Mouse (Mus musculus) lung, postnatal 0 days (tissue): ENCODE measurements around the gene Gm527. TPM values are rescaled to one million over a fixed set of nuclear protein-coding genes. Genes with fewer than 3 reads are reported as not detected.

Experiments
- ATAC-seq: fragments of 200-750 bp; cut with Nextera tagmentation; 2 replicates; pipeline ENCODE4 v1.8.0; 2017; ENCODE audit warnings: moderate library complexity
- DNase-seq: peaks from one replicate; pipeline ENCODE4 v3.0.0-alpha.2; 2016; ENCODE audit warnings: low spot score
- H3K27ac ChIP-seq: fragments of 300-500 bp; sonication (generic); 2 replicates; pipeline ENCODE4 v1.5.1; 2014; ENCODE audit warnings: antibody characterized with exemption, mild to moderate bottlenecking, low read length, mixed read lengths
- H3K27me3 ChIP-seq: fragments of 300-500 bp; sonication (generic); replicated peaks from 2 replicates; pipeline ENCODE4 v1.6.1; 2014; ENCODE audit warnings: low read length, mixed read lengths; ENCODE audit not compliant: insufficient read depth
- H3K36me3 ChIP-seq: fragments of 300-500 bp; sonication (generic); 2 replicates; pipeline ENCODE4 v1.6.1; 2014; ENCODE audit warnings: low read length, mixed read lengths; ENCODE audit not compliant: insufficient read depth
- H3K4me1 ChIP-seq: fragments of 300-500 bp; sonication (generic); 2 replicates; pipeline ENCODE4 v1.6.1; 2014; ENCODE audit warnings: antibody characterized with exemption, low read depth, low read length, mixed read lengths; ENCODE audit not compliant: insufficient read depth
- H3K4me2 ChIP-seq: fragments of 300-500 bp; sonication (generic); replicated peaks from 2 replicates; pipeline ENCODE4 v1.6.1; 2014; ENCODE audit warnings: low read depth, mild to moderate bottlenecking, low read length, moderate library complexity, mixed read lengths
- H3K4me3 ChIP-seq: fragments of 300-500 bp; sonication (generic); 2 replicates; pipeline ENCODE4 v1.5.1; 2014; ENCODE audit warnings: low read depth, low read length
- H3K9ac ChIP-seq: fragments of 300-500 bp; sonication (generic); replicated peaks from 2 replicates; pipeline ENCODE4 v1.6.1; 2014; ENCODE audit warnings: low read depth, mild to moderate bottlenecking
- H3K9me3 ChIP-seq: fragments of 300-500 bp; sonication (generic); 2 replicates; pipeline ENCODE4 v1.6.1; 2016; ENCODE audit warnings: low read length, mixed read lengths
- CTCF ChIP-seq: IDR thresholded peaks from 2 replicates; pipeline ENCODE4 v1.5.1; 2016; ENCODE audit warnings: antibody characterized with exemption, mild to moderate bottlenecking
- EP300 ChIP-seq: IDR thresholded peaks from 2 replicates; pipeline ENCODE4 v1.6.1; 2016; ENCODE audit warnings: antibody characterized with exemption, mild to moderate bottlenecking, control low read depth
- WGBS: fragments of 180-500 bp; shearing (Covaris S2); extraction: QIAGEN DNeasy Blood & Tissue Kit; methylation state at CpG from one replicate; pipeline ENCODE4 v1.1.7; 2014; 5-methylcytosine and 5-hydroxymethylcytosine counted together
- polyA plus RNA-seq: library from polyadenylated mRNA; unstranded; fragments of >200 nt; fragmentation: Nextera tagmentation; extraction: Ambion mirVana; gene quantifications from 2 replicates; pipeline ENCODE4 v1.2.1, GENCODE M21; 2015

The Gm527 gene
- polyA plus RNA-seq, 1 experiment from 2014 or later, result 3.2 TPM

DNA sequence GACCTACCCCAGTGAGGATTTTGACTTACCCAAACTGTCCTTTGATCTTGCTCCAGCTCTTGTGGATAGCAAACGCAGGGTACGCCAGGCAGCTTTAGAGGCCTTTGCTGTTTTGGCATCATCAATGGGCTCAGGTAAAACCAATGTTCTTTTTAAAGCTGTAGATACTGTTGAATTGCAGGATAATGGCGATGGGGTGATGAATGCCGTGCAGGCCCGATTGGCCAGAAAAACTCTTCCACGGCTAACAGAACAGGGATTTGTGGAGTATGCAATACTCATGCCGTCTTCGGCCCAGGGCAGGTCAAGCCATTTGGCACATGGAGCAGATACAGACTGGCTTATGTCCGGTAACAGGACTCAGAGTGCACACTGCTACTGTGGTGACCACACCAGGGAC is 49.8 kb downstream of the Gm527 start:
- under 1% methylated on average over 9 of the region's 9 CpGs for WGBS
- ATAC-seq (no peak), DNase-seq (peak; percentile 7)
- Histone ChIP-seq H3K4me1 (peaks cover 10% of the 10 kb centered on the region), H3K4me2 (peak overlapping the region; percentile 82), H3K36me3 (no peaks in the 10 kb centered on the region), H3K9me3 (no peaks in the 10 kb centered on the region), H3K27me3 (no peaks in the 10 kb centered on the region), H3K9ac (peak overlapping the region; percentile 97; the same call in 1 of the 2 replicates), H3K27ac (no peak overlapping the region), H3K4me3 (peak overlapping the region; percentile 99)
- TF ChIP-seq CTCF (no peak), EP300 (no peak)

- 8% methylated on average over 2 of the region's 2 CpGs for WGBS
- H3K9me3 ChIP-seq, result no peaks in the 10 kb centered on the region
- H3K4me3 ChIP-seq, result peak overlapping the region; percentile 99
- DNase-seq, result peak; percentile 21
- H3K27ac ChIP-seq, result no peak overlapping the region
- peaks cover 10% of the 10 kb centered on the region for H3K4me1 ChIP-seq
- no peak for ATAC-seq
- H3K36me3 ChIP-seq, result no peaks in the 10 kb centered on the region
- no peak overlapping the region for H3K9ac ChIP-seq
- H3K4me2 ChIP-seq, result peak overlapping the region; percentile 82
- no peak for TF ChIP-seq CTCF
- no peak for TF ChIP-seq EP300
- no peaks in the 10 kb centered on the region for H3K27me3 ChIP-seq
Measured at GRCm38 (mm10) chr12:64968067-64968466, 50.4 kb downstream of the Gm527 start.

- H3K36me3 ChIP-seq, result no peaks in the 10 kb centered on the region
- no peak overlapping the region for H3K4me2 ChIP-seq
- no peak overlapping the region for H3K27ac ChIP-seq
- no peak overlapping the region for H3K4me3 ChIP-seq
- peaks cover 8% of the 10 kb centered on the region for H3K4me1 ChIP-seq
- no peak for TF ChIP-seq EP300
- no peak for TF ChIP-seq CTCF
- H3K9ac ChIP-seq, result no peak overlapping the region
- DNase-seq, result no peak
- ATAC-seq, result no peak
- no peaks in the 10 kb centered on the region for H3K9me3 ChIP-seq
- H3K27me3 ChIP-seq, result no peaks in the 10 kb centered on the region
Measured at GRCm38 (mm10) chr12:64971399-64971798, 53.7 kb downstream of the Gm527 start.

- DNase-seq, result no peak
- H3K4me2 ChIP-seq, result no peak overlapping the region
- no peak overlapping the region for H3K27ac ChIP-seq
- no peak overlapping the region for H3K4me3 ChIP-seq
- H3K9me3 ChIP-seq, result no peaks in the 10 kb centered on the region
- no peak for TF ChIP-seq CTCF
- TF ChIP-seq EP300, result no peak
- WGBS, result 68% methylated on average over 6 of the region's 6 CpGs
- peaks cover 8% of the 10 kb centered on the region for H3K4me1 ChIP-seq
- no peaks in the 10 kb centered on the region for H3K27me3 ChIP-seq
- no peak overlapping the region for H3K9ac ChIP-seq
- no peak for ATAC-seq
- no peaks in the 10 kb centered on the region for H3K36me3 ChIP-seq
Measured at GRCm38 (mm10) chr12:64972063-64972462, 54.4 kb downstream of the Gm527 start.

Other genes with a start within 250 kb of the Gm527 start
- 14.0 and 14.1 TPM in 2 replicates for gene Klhl28, start 47.6 kb downstream of the Gm527 start, polyA plus RNA-seq
- gene Togaram1, start 47.9 kb downstream of the Gm527 start, polyA plus RNA-seq, result 18.2 and 20.5 TPM in 2 replicates
- gene Prpf39, start 118.4 kb downstream of the Gm527 start, polyA plus RNA-seq, result 27.9 and 32.1 TPM in 2 replicates
- gene Fkbp3, start 156.1 kb downstream of the Gm527 start, polyA plus RNA-seq, result 131 and 141 TPM in 2 replicates
- 3.7 and 4.1 TPM in 2 replicates for gene Fancm, start 157.7 kb downstream of the Gm527 start, polyA plus RNA-seq